Mouse (Mus musculus) adrenal gland, adult 18-20 months (tissue): ENCODE data around the gene Dennd4c. TPM values are rescaled to one million over a fixed set of nuclear protein-coding genes. Genes with fewer than 3 reads are reported as not detected.
"Not testable (repeated sequence)": the region's sequence is repeated elsewhere in the genome, so short reads cannot be mapped to it uniquely, and the experiment has no call there.

Experiments
- DNase-seq, 2 experiments: peaks; one replicate each; pipeline ENCODE4 v3.0.0; 2021 to 2022; ENCODE audit warnings: low spot score in 2 of 2
- total RNA-seq, 2 experiments: library from RNA; stranded (reverse); gene quantifications; 1 replicate in 1 of 2; 2 replicates in 1 of 2; pipeline ENCODE4 v1.2.3; 2021

Gene Dennd4c
- total RNA-seq, 2 experiments from 2014 or later, result 52.6 to 53.5 TPM

GRCm38 (mm10) chr4:86764307-86764706, 16.0 kb downstream of the Dennd4c start:
- no peak for DNase-seq

- no peak for DNase-seq
These were observed 29.2 kb downstream of the Dennd4c start for GRCm38 (mm10) chr4:86777587-86777986.

- DNase-seq, result no peak
These were observed 62.2 kb downstream of the Dennd4c start for GRCm38 (mm10) chr4:86810604-86811003.

- DNase-seq, result no peak
These were observed 66.5 kb downstream of the Dennd4c start for GRCm38 (mm10) chr4:86814850-86815249.

- DNase-seq, result peak; percentile 38 to 50
These were observed 74.8 kb downstream of the Dennd4c start for GRCm38 (mm10) chr4:86823169-86823568.

- DNase-seq, result no peak
These were observed 76.8 kb downstream of the Dennd4c start for GRCm38 (mm10) chr4:86825143-86825542.

- DNase-seq, result no peak
These were observed 83.5 kb downstream of the Dennd4c start for GRCm38 (mm10) chr4:86831896-86832295.

GRCm38 (mm10) chr4:86841141-86841540, 92.8 kb downstream of the Dennd4c start:
- DNase-seq, result not testable (repeated sequence)

- no peak for DNase-seq
These were observed 97.0 kb downstream of the Dennd4c start for GRCm38 (mm10) chr4:86845384-86845783.

GRCm38 (mm10) chr4:86847246-86847645, 98.9 kb downstream of the Dennd4c start:
- DNase-seq, result no peak

GRCm38 (mm10) chr4:86851331-86851730, 103.0 kb downstream of the Dennd4c start:
- no peak for DNase-seq

- no peak for DNase-seq
These were observed 103.7 kb downstream of the Dennd4c start for GRCm38 (mm10) chr4:86852018-86852417.

- no peak for DNase-seq
These were observed 104.6 kb downstream of the Dennd4c start for GRCm38 (mm10) chr4:86852813-86853590.

- DNase-seq, result no peak
These were observed 108.2 kb downstream of the Dennd4c start for GRCm38 (mm10) chr4:86856304-86857112.

GRCm38 (mm10) chr4:86857113-86858069, 109.0 kb downstream of the Dennd4c start, which contains the start of gene Rps6:
Rps6 (minus strand) TSS chr4:86857412.
- peak; percentile 95 to 97 for DNase-seq

GRCm38 (mm10) chr4:86858070-86858440, 109.7 kb downstream of the Dennd4c start:
- no peak for DNase-seq

- no peak for DNase-seq
These were observed 115.7 kb downstream of the Dennd4c start for GRCm38 (mm10) chr4:86864087-86864486.

- no peak for DNase-seq
These were observed 123.6 kb downstream of the Dennd4c start for GRCm38 (mm10) chr4:86871988-86872387.

- no peak for DNase-seq
These were observed 124.7 kb downstream of the Dennd4c start for GRCm38 (mm10) chr4:86873072-86873471.

- peak; percentile 96 to 97 for DNase-seq
These were observed 125.9 kb downstream of the Dennd4c start, which contains the start of gene Acer2 for GRCm38 (mm10) chr4:86874146-86874847. Acer2 (plus strand) TSS chr4:86874396.
